Mouse (Mus musculus) bone marrow, adult 2 months (tissue): ENCODE data around the gene Psap.

Source experiments
- CTCF ChIP-seq: fragments of 200-500 bp; IDR thresholded peaks from 2 replicates; pipeline ENCODE4 v1.5.1; 2011; ENCODE audit warnings: low read length, control low read depth; ENCODE audit not compliant: control insufficient read depth, insufficient read depth
- POLR2A ChIP-seq: fragments of 200-500 bp; IDR thresholded peaks from 2 replicates; pipeline ENCODE4 v1.6.1; 2011; ENCODE audit warnings: low read depth, mild to moderate bottlenecking, control low read depth, low read length, borderline replicate concordance; ENCODE audit not compliant: control insufficient read depth

DNA sequence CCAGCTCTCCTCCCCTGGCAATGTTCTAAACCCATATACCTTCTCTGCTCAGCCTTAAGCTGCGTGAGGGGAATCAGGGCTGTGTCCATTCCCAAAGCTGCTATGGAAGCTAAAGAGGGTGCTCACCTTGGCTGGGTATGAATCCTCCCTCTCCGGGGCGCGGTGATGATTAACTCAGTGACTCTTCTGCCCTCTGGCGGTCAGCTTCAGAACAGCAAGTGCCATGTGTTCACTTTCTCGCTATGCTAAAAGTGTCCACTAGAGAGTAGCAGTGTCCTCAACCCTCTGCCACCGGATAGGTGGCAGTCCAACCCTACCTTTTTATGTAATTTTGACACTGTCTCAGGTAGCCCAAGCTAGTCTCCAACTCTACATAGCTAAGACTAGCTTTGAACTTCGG, 32.4 kb upstream of the Psap start:
- TF ChIP-seq POLR2A (no peak), CTCF (peak; percentile 98)
